Mouse (Mus musculus) urinary bladder, postnatal 14 days (tissue): Measurements from ENCODE around the gene Gm17361.
"Not testable (repeated sequence)": the region's sequence is repeated elsewhere in the genome, so short reads cannot be mapped to it uniquely, and the experiment has no call there.

Experiments used
- DNase-seq: peaks from one replicate; pipeline ENCODE4 v3.0.0; 2021; ENCODE audit warnings: low spot score

The Gm17361 gene

DNA sequence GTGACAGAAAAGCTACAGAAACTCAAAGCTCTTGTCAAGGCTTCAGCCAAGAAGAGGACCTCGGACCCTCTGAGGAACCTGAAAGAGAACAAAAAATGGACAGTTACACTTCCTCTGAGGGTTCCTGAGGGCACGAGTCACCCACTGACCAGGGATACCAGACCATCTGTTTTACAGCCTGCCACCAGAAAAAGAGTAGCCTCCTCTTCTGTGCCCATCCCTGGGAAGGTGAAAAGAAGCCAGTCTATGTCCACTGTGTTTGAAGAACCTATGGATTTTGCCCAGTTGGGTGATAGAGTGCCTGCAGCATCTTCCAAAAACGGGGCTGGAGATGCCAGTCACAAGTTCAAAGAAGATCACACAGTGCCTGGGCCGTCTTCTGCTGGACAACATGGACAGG lies at the start of gene Gm17361:
TSS of gene Gm17361 (plus strand) at position 301 of the 400 bp plus-strand sequence.
- DNase-seq, result not testable (repeated sequence)
